Mouse (Mus musculus) megakaryocyte progenitor cell, adult 5-6 weeks (primary cell): ENCODE results near the gene Gipc1. TPM values are rescaled to one million over a fixed set of nuclear protein-coding genes. Genes with fewer than 3 reads are reported as not detected.

ENCODE experiments used
- ATAC-seq: replicated peaks from 2 replicates; pipeline ENCODE4 v1.8.0; 2016; ENCODE audit warnings: mild to moderate bottlenecking, moderate TSS enrichment, inconsistent platforms; ENCODE audit not compliant: poor library complexity
- total RNA-seq, 2 experiments: library from RNA; stranded (forward) in 1 of 2; stranded (reverse) in 1 of 2; fragments of 157-497, 149-512 nt in 1 of 2; fragments of 200-1000 nt in 1 of 2; gene quantifications; 2 replicates each; pipeline versions ENCODE4 v1.2.3 to v1.2.4; 2015 to 2017

The Gipc1 gene
- total RNA-seq, 2 experiments from 2014 or later: 17.8 to 19.0 TPM

- no peak for ATAC-seq
Measured at GRCm38 (mm10) chr8:83674497-83674896, 22.0 kb downstream of the Gipc1 start.

GRCm38 (mm10) chr8:83679866-83680265, 27.4 kb downstream of the Gipc1 start:
- ATAC-seq: no peak

DNA sequence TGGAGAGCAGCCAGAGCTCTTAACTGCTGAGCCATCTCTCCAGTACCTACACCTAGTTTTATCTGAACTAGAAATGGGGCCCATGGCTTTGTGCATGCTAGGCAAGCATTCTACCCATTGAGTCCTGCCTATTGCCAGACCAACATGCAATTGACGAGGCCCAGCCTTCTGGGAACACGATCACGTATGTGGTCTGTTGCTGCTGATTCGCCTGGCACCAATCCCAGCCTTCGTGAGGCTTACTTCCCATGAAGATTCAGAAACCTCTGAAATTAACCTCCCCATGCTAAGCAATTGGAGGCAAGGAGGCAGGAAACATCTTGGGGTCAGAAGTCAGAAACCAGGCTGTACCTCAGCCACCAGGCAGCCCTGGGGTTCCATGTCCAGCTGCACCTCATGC, 28.1 kb downstream of the Gipc1 start:
- ATAC-seq: no peak

GRCm38 (mm10) chr8:83681099-83681498, 28.6 kb downstream of the Gipc1 start:
- peak; percentile 72 for ATAC-seq

DNA sequence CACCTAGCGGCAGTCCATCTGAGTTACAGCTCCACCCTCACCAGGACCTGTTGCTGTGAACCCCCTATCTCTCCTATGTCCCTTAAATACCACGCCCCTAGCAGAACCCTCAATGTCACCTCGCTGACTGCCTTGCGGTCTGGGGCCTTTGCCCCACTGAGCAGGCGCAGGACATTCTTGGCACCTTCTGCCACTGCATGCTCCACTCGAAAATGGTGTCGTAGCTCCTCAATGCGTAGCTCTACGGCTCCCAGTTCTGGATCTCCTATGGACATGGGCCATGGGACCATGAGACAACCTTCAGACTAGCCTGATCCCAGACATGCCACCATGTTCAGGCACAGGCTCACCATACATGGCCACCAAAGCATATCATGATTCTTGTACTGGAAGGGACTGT, 32.0 kb downstream of the Gipc1 start:
- no peak for ATAC-seq

DNA sequence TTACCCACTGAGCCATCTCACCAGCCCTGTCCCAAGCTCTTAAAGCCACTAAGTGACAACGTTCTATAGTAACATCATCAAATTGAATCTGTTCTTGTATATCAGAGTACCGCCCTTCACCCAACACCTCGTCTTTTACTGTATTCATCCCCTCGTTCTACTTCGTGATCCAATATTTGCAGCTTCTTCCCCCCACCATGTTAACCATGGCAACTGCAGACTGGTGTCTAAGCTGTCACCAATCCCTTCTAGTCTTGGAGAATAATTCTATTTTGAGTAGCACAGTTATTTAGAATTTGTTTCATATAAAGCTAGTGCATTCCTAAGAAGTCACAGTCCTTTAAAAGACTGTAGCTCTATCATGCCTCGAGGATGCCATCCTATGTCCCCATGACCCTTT, 36.8 kb downstream of the Gipc1 start:
- ATAC-seq: no peak

DNA sequence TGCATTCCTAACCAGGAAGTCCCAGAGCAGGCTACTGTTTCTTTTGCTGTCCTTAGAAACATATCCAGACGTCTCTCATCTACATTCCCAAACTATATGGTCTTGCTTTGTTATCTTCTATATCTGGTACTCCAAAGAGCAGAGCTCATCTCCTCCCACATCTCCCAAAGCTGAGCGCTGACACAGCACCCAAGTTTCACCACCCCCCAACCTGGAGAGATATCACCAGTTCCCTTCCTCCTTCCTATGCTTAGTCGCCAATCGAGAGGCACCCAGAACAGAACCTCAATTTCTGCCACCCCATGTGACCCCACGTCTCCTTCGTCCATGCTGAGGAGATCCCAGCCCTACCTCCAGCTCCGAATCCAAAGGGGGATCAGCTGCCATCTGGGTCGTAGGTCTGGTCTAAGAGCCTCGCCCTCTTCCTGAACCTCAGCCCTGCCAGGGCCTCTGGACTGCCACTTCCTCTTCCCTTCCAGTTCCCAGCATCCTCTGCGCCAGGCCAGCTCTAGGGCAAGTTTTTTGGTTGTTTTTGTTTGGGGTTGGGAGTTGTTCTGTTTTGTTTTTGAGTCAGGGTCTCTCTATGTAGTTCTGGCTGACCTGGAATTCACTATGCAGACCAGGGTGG, 41.2 kb downstream of the Gipc1 start:
- ATAC-seq: peak; percentile 51

- ATAC-seq: no peak
Measured at GRCm38 (mm10) chr8:83694369-83695160, 42.1 kb downstream of the Gipc1 start.

DNA sequence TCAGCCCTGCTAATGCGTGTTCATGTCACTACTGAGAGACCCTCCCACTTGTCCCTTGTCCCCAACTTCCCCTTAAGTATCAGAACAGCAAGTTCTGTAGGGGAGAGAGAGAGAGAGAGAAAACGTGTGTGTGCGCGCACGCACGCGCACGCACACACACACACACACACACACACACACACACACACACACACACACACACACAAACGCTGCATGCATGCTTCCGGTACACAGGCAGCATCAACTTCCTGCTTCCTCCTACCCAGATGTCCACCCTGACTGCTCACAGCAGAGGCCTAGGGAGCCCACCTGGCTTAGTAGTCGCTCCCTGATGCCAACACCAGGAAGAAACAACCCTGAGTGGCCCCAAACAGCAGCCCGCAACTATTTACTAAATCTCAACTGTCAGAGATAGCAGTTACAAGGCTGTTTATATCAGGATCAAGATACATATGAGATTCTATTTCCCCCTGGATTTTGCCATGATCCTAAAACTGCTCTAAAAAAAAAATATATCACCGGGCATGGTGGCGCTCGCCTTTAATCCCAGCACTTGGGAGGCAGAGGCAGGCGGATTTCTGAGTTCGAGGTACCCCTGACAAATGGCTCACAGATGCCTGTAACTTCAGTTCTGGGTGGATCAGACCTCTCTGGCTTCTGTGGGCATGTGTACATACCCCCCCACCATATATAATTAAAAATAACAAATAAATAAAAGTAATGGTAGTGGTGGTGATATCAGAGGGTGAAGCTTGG, 43.1 kb downstream of the Gipc1 start:
- peak; percentile 26 for ATAC-seq

GRCm38 (mm10) chr8:83697374-83698220, 45.1 kb downstream of the Gipc1 start:
- no peak for ATAC-seq

- ATAC-seq: peak; percentile 57
Measured at GRCm38 (mm10) chr8:83698291-83698660, 45.8 kb downstream of the Gipc1 start.

- peak; percentile 44 for ATAC-seq
Measured at GRCm38 (mm10) chr8:83698661-83699453, 46.4 kb downstream of the Gipc1 start, which contains the start of gene Pkn1. Pkn1 (minus strand) TSS chr8:83699179.

DNA sequence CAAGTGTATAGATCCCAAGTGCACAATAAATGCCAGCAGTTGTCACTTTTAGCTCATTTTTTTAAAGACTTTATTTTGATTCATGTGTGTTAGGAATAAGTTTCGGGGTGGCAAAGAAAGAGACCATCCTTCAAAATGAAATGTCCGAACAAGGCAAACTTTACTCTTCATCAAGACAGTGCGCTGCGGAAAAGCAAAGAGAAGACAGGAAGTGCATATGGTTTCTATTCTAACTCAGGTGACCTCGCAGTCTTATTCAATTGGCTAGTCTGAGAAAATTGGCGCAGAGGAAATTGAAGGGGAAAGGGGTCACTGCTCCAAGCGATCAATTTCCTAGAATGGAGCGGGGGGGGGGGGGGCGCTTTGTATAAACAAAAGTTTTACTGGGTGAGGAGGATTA, 47.1 kb downstream of the Gipc1 start:
- no peak for ATAC-seq

DNA sequence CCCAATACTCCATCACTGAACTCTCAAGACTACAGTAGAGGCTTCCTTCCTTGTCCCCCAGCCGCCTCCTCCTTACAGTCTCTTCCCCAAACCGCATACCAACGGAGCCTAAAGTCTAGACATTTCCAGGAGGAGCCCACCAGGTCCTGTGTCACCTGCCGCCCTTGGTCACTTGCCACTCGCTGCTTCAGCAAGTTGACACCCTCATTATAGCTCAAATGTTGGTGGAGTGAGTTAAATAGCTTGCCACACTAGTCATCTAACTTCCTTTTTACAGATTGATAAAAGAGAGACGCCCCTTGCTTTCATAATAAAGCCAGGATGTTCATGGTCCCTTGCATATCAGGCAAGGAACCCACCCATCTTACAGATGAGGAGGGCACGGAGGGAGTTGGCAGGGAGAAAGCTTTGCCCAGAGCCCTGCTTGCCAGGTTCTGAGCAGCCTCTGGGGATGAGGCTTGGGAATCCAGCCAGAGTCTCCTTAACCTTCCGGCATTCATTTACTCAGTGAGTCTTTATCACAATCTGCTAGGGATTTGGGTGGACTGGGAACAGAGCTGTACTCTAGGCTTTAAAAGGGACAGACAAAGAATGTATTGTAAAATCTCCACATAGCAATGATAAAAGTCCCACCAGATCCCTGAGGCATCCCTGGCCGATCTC, 48.1 kb downstream of the Gipc1 start:
- no peak for ATAC-seq

DNA sequence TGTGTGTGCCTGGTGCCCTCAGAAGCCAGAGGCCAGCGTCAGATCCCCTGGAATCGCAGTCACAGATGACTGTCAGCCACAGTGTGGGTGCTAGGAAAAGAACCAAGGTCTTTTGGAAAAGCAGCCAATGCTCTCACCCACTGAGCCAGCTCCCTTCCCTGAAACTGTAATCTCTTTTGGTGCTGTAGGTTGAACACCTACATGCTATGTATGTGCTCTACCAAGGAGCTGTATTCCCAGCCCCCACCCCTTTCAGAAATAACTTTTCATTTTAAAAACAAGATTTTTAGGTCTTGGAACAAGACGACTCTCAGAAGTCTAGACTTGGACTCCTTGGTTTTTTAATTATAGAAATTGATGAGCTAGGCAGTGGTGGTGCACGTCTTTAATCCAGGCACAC, 50.9 kb downstream of the Gipc1 start:
- no peak for ATAC-seq

GRCm38 (mm10) chr8:83706411-83706810, 53.9 kb downstream of the Gipc1 start:
- 0 out of 2 replicates have a peak, but pooled peaks have one; percentile 14 for ATAC-seq

DNA sequence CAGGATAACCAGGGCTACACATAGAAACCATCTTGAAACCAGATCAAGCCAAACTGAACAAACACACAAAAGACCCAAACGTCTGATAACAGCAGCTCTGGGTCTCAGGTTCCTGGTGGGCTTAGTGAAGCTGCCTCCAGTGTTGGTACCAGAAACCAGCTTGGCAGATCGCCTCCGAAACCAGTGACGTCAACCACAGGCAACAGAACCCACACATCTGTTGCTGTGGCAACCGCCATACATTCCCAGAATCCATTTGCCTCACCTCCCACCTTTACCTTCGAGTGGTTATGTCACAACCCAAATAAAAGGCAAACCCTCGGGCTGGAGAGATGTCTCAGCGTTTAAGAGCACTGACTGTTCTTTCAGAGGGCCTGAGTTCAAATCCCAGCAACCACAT, 55.1 kb downstream of the Gipc1 start:
- ATAC-seq: no peak
